Mouse (Mus musculus): ENCODE data around the gene Rap1a. TPM values are rescaled to one million over a fixed set of nuclear protein-coding genes. Genes with fewer than 3 reads are reported as not detected.
A peak's percentile ranks its signal among the peaks of the same experiment; 100 is the strongest.

Rap1a gene
- total and polyA plus RNA-seq, 3 experiments = 32.3 to 64.5 TPM; not detected in 1

- Histone ChIP-seq H3K79me2 (ENCODE audit: control insufficient read depth, insufficient read depth, low read length, poor library complexity) (peaks cover 40% of the 10 kb centered on the region), H3K36me3 (ENCODE audit: control insufficient read depth in 1 of 2, insufficient read depth in 2 of 2, low read length in 2 of 2) (peaks cover 0 to 43% of the 10 kb centered on the region in 2 experiments; a peak in 2 of 4 replicates), H3K9me3 (replicated peaks; ENCODE audit: insufficient read depth, low read length) (no peaks in the 10 kb centered on the region), H3K27ac (ENCODE audit: control insufficient read depth, low read depth, low read length) (peak overlapping the region; percentile 75), H3K27me3 (ENCODE audit: control insufficient read depth in 1 of 2, insufficient read depth in 2 of 2, low read length in 2 of 2) (no peaks in the 10 kb centered on the region), H3K4me3 (ENCODE audit: control insufficient read depth in 1 of 2, insufficient read depth in 1 of 2, low read depth in 2 of 2, low read length in 2 of 2) (peak overlapping the region; percentile 91 to 100), H3K4me1 (ENCODE audit: control insufficient read depth in 1 of 2, insufficient read depth in 2 of 2, low read length in 2 of 2) (peaks cover 32 to 39% of the 10 kb centered on the region in 2 experiments), H3K9ac (ENCODE audit: control insufficient read depth, low read depth, low read length, poor library complexity, severe bottlenecking) (peak overlapping the region; percentile 90)
- peak; percentile 62 for DNase-seq (ENCODE audit: low read depth, low spot score)
- no peak for TF ChIP-seq POLR2A (IDR thresholded peaks at IDR 0.05; ENCODE audit: control insufficient read depth in 1 of 2, insufficient read depth in 1 of 2, low read depth in 1 of 2, low read length in 2 of 2, poor library complexity in 1 of 2)
- no peak for TF ChIP-seq GABPA (IDR thresholded peaks at IDR 0.05; ENCODE audit: low read depth, low read length)
- TF ChIP-seq MYC (IDR thresholded peaks at IDR 0.05; ENCODE audit: low read depth, low read length) = peak; percentile 36; the same call in 1 of the 2 replicates
- no peak for TF ChIP-seq UBTF (IDR thresholded peaks at IDR 0.05; ENCODE audit: borderline replicate concordance, insufficient read depth, low read depth, low read length)
- TF ChIP-seq MAFK (IDR thresholded peaks at IDR 0.05; ENCODE audit: borderline replicate concordance, low read depth, low read length) = no peak
- TF ChIP-seq EP300 (IDR thresholded peaks at IDR 0.05; ENCODE audit: low read depth in 1 of 2, low read length in 2 of 2) = 0 out of 4 replicates have a peak, but pooled peaks of 1 of the 2 experiments have one; percentile 1
- TF ChIP-seq MXI1 (IDR thresholded peaks at IDR 0.05; ENCODE audit: low read depth, low read length) = peak; percentile 87
- no peak for TF ChIP-seq ZNF384 (IDR thresholded peaks at IDR 0.05; ENCODE audit: low read depth, low read length)
- 0 out of 2 replicates have a peak, but pooled peaks have one; percentile 8 for TF ChIP-seq MAZ (IDR thresholded peaks at IDR 0.05; ENCODE audit: low read depth, low read length)
- 0 out of 2 replicates have a peak, but pooled peaks have one; percentile 16 for TF ChIP-seq SIN3A (IDR thresholded peaks at IDR 0.05; ENCODE audit: low read length)
- peak; percentile 28; the same call in 1 of the 2 replicates for TF ChIP-seq MAX (IDR thresholded peaks at IDR 0.05; ENCODE audit: low read length)
Measured at GRCm38 (mm10) chr3:105800675-105801190, 403 bp downstream of the Rap1a start.

GRCm38 (mm10) chr3:105800156-105800674, 921 bp downstream of the Rap1a start:
- Histone ChIP-seq H3K4me1 (ENCODE audit: control insufficient read depth in 1 of 2, insufficient read depth in 2 of 2, low read length in 2 of 2) (peaks cover 32 to 39% of the 10 kb centered on the region in 2 experiments), H3K4me3 (ENCODE audit: control insufficient read depth in 1 of 2, insufficient read depth in 1 of 2, low read depth in 2 of 2, low read length in 2 of 2) (peak overlapping the region; percentile 91 to 100), H3K9me3 (replicated peaks; ENCODE audit: insufficient read depth, low read length) (no peaks in the 10 kb centered on the region), H3K9ac (ENCODE audit: control insufficient read depth, low read depth, low read length, poor library complexity, severe bottlenecking) (peak overlapping the region; percentile 90), H3K27ac (ENCODE audit: control insufficient read depth, low read depth, low read length) (peak overlapping the region; percentile 75), H3K27me3 (ENCODE audit: control insufficient read depth in 1 of 2, insufficient read depth in 2 of 2, low read length in 2 of 2) (no peaks in the 10 kb centered on the region), H3K36me3 (ENCODE audit: control insufficient read depth in 1 of 2, insufficient read depth in 2 of 2, low read length in 2 of 2) (peaks cover 0 to 45% of the 10 kb centered on the region in 2 experiments; a peak in 2 of 4 replicates), H3K79me2 (ENCODE audit: control insufficient read depth, insufficient read depth, low read length, poor library complexity) (peaks cover 43% of the 10 kb centered on the region)
- DNase-seq (ENCODE audit: low read depth, low spot score) = peak; percentile 63
- no peak for TF ChIP-seq MXI1 (IDR thresholded peaks at IDR 0.05; ENCODE audit: low read depth, low read length)
- TF ChIP-seq MAZ (IDR thresholded peaks at IDR 0.05; ENCODE audit: low read depth, low read length) = 0 out of 2 replicates have a peak, but pooled peaks have one; percentile 14
- no peak for TF ChIP-seq ZKSCAN1 (IDR thresholded peaks at IDR 0.05; ENCODE audit: low read depth, low read length)
- TF ChIP-seq BHLHE40 (IDR thresholded peaks at IDR 0.05; ENCODE audit: borderline replicate concordance, low read depth, low read length) = no peak
- TF ChIP-seq CHD2 (IDR thresholded peaks at IDR 0.05; ENCODE audit: low read length) = no peak
- no peak for TF ChIP-seq NRF1 (IDR thresholded peaks at IDR 0.05; ENCODE audit: insufficient read depth, low read depth, low read length, poor library complexity, severe bottlenecking)
- peak; percentile 65 for TF ChIP-seq SIN3A (IDR thresholded peaks at IDR 0.05; ENCODE audit: low read length)
- no peak for TF ChIP-seq MAFK (IDR thresholded peaks at IDR 0.05; ENCODE audit: borderline replicate concordance, low read depth, low read length)
- no peak for TF ChIP-seq ELF1 (IDR thresholded peaks at IDR 0.05; ENCODE audit: low read depth, low read length)
- no peak for TF ChIP-seq MYC (IDR thresholded peaks at IDR 0.05; ENCODE audit: low read depth, low read length)
- no peak for TF ChIP-seq RAD21 (IDR thresholded peaks at IDR 0.05; ENCODE audit: low read depth, low read length)
- TF ChIP-seq ZC3H11A (IDR thresholded peaks at IDR 0.05; ENCODE audit: low read depth, low read length) = no peak
- TF ChIP-seq RCOR1 (IDR thresholded peaks at IDR 0.05; ENCODE audit: low read depth, low read length) = peak; percentile 22; the same call in 1 of the 2 replicates
- TF ChIP-seq NELFE (IDR thresholded peaks at IDR 0.05; ENCODE audit: low read depth, low read length) = peak; percentile 16; the same call in 1 of the 2 replicates
- TF ChIP-seq KAT2A (conservative IDR thresholded peaks at IDR 0.05; ENCODE audit: low read depth, low read length) = no peak
- no peak for TF ChIP-seq ZNF384 (IDR thresholded peaks at IDR 0.05; ENCODE audit: low read depth, low read length)
- TF ChIP-seq UBTF (IDR thresholded peaks at IDR 0.05; ENCODE audit: borderline replicate concordance, insufficient read depth, low read depth, low read length) = no peak
- no peak for TF ChIP-seq HCFC1 (IDR thresholded peaks at IDR 0.05; ENCODE audit: low read depth, low read length)
- no peak for TF ChIP-seq CHD1 (IDR thresholded peaks at IDR 0.05; ENCODE audit: low read depth, low read length)
- TF ChIP-seq JUND (IDR thresholded peaks at IDR 0.05; ENCODE audit: low read depth, low read length) = no peak
- TF ChIP-seq MAX (IDR thresholded peaks at IDR 0.05; ENCODE audit: low read length) = no peak; the same call in 1 of the 2 replicates
- no peak for TF ChIP-seq POLR2AphosphoS5 (IDR thresholded peaks at IDR 0.05; ENCODE audit: borderline replicate concordance, low read depth, low read length)
- TF ChIP-seq POLR2AphosphoS2 (IDR thresholded peaks at IDR 0.05; ENCODE audit: low read length) = no peak
- no peak for TF ChIP-seq USF2 (IDR thresholded peaks at IDR 0.05; ENCODE audit: borderline replicate concordance in 1 of 2, insufficient read depth in 1 of 2, low read depth in 1 of 2, low read length in 2 of 2)
- TF ChIP-seq GABPA (IDR thresholded peaks at IDR 0.05; ENCODE audit: low read depth, low read length) = no peak
- peak; percentile 22; a peak in 1 of 4 replicates for TF ChIP-seq EP300 (IDR thresholded peaks at IDR 0.05; ENCODE audit: low read depth in 1 of 2, low read length in 2 of 2)

Data from MEL (cell line).